Mouse (Mus musculus) monocyte, adult 2 months (primary cell): ENCODE results near the gene Npff.
A peak's percentile ranks its signal among the peaks of the same experiment; 100 is the strongest.

ENCODE experiments used
- DNase-seq, 2 experiments: peaks; one replicate each; pipeline ENCODE4 v3.0.0; 2022; ENCODE audit warnings: low spot score in 2 of 2, low read depth in 1 of 2

Gene Npff

GRCm38 (mm10) chr15:102520416-102520815, 4.3 kb downstream of the Npff start:
- no peak for DNase-seq

- no peak for DNase-seq
Measured at GRCm38 (mm10) chr15:102519211-102520141, 5.3 kb downstream of the Npff start.

- no peak for DNase-seq
Measured at GRCm38 (mm10) chr15:102518859-102519201, 5.9 kb downstream of the Npff start.

GRCm38 (mm10) chr15:102517976-102518858, 6.5 kb downstream of the Npff start, which contains the start of gene Tarbp2:
Tarbp2 (plus strand) TSS chr15:102518192.
- peak; percentile 97 to 98 for DNase-seq

- no peak for DNase-seq
Measured at GRCm38 (mm10) chr15:102517631-102517975, 7.1 kb downstream of the Npff start.

GRCm38 (mm10) chr15:102516728-102517404, 7.9 kb downstream of the Npff start, which contains the start of gene Map3k12:
Map3k12 (minus strand) TSS chr15:102517064.
- DNase-seq, result no peak

GRCm38 (mm10) chr15:102516293-102516692, 8.4 kb downstream of the Npff start:
- DNase-seq, result no peak

- DNase-seq, result no peak
Measured at GRCm38 (mm10) chr15:102515791-102516190, 9.0 kb downstream of the Npff start.

GRCm38 (mm10) chr15:102515261-102515660, 9.5 kb downstream of the Npff start:
- DNase-seq, result no peak

- DNase-seq, result no peak
Measured at GRCm38 (mm10) chr15:102513004-102513403, 11.7 kb downstream of the Npff start.

- no peak for DNase-seq
Measured at GRCm38 (mm10) chr15:102512471-102512870, 12.3 kb downstream of the Npff start.

- no peak for DNase-seq
Measured at GRCm38 (mm10) chr15:102512010-102512409, 12.7 kb downstream of the Npff start.

- DNase-seq, result no peak
Measured at GRCm38 (mm10) chr15:102511285-102511833, 13.4 kb downstream of the Npff start.

- DNase-seq, result peak in 1 of 2 experiments; percentile 47
Measured at GRCm38 (mm10) chr15:102510590-102511284, 14.0 kb downstream of the Npff start.

- no peak for DNase-seq
Measured at GRCm38 (mm10) chr15:102510110-102510509, 14.6 kb downstream of the Npff start.

GRCm38 (mm10) chr15:102508336-102508735, 16.4 kb downstream of the Npff start:
- DNase-seq, result no peak

- DNase-seq, result no peak
Measured at GRCm38 (mm10) chr15:102507561-102507960, 17.2 kb downstream of the Npff start.

GRCm38 (mm10) chr15:102506864-102507263, 17.9 kb downstream of the Npff start:
- no peak for DNase-seq

GRCm38 (mm10) chr15:102506464-102506830, 18.3 kb downstream of the Npff start:
- no peak for DNase-seq

- DNase-seq, result no peak
Measured at GRCm38 (mm10) chr15:102505770-102506463, 18.8 kb downstream of the Npff start.
